Mouse (Mus musculus) cerebellum, adult 9-10 months (tissue): ENCODE results near the gene Nek8.

Experiments
- DNase-seq: peaks from one replicate; pipeline ENCODE4 v3.0.0; 2022

Nek8 gene

DNA sequence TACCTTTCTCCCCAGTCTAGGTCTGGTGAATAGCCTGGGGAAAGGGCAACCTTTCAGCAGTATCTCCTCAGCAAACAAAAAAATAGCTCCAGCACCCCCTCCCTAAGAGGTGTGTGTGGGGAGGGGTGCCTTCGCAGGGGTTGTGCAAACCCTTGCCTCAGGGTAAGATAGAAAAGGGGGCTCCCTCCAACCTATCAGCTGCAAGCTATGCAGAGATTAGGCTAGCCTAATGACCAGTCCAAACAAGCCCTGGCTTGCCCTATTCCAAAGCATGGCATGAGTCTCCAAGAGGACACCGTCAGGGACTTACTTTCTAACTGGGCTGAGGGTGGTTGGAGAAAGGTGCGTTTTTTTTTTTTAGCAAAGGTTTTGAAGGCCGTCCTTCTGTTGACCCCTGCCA, 10.3 kb downstream of the Nek8 start:
- no peak for DNase-seq

DNA sequence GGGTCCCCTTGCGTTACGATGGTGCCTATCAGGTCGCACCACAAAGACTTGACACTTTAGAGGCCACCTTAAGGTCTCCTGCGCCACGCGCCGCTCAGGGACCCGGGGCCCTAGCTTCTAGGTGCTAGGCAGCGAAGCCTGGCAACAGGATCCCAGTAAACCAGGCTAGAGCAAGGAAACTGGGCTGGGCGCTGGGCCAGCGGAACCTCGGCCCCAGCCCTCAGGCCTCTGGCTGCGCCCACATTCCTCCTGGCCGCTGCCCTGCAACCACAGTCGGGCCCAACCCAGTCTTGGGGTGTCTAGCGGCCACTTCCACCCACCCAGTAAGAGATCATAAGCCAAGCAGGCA, 10.7 kb downstream of the Nek8 start:
- DNase-seq = peak; percentile 62

DNA sequence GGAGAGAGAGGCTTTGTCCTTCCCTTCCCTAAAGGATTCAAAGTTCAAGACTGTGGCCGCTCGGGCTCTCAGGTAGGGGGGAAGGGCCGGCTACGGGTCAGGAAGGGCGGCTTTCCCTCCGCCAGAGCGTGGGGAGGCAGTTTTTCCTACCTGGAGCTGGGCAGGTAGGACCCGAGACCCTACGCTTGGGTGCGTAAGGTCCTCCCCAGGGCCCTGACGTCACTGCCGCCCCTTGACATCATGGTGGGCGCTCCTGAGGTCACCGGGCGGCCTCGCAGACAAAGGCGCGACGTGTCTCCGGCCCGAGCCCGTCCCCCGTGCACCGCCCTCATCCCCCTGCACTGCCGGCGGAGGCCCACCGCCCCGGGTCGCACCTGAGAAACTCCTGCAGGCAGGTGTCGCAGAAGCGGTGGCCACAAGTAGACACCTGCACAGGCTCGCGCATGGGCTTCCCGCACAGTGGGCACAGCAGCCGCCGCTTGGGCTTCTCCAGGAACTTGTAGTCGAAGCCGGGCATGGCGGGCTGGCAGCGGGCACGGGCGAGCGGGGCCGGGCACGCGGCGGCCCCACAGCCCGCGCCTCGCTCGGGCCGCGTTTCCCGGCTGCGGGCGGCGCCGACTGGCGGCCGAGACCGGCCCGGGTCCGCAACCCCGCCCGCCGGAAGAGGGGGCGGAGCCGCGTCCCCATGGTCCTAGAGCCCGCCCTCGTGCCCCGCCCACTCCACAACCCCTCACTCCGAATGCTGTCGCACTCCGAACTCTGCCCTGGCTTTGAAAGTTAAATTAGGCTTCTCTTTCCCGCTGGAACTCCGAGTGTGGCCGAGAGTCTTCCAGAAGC, 11.3 kb downstream of the Nek8 start, which contains the start of gene Traf4:
Gene Traf4, minus strand, starts transcription at position 666 of the 837 bp plus-strand sequence.
- peak; percentile 51 for DNase-seq

DNA sequence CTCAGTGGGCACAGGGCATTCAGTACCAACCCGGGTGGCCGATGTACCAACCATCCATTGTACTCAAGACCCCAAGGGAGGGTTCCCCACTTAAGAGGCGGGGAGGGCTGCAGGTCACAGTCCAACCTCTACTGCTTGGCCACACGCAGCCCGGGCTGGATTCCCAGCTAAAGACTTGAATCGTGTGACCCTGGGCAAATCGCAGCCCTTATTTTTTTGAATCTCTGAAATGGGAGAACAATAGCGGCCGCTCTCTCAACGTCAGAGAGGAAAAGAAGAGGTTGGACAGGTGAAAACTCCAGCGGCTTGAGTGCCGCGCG, 11.9 kb downstream of the Nek8 start:
- no peak for DNase-seq

DNA sequence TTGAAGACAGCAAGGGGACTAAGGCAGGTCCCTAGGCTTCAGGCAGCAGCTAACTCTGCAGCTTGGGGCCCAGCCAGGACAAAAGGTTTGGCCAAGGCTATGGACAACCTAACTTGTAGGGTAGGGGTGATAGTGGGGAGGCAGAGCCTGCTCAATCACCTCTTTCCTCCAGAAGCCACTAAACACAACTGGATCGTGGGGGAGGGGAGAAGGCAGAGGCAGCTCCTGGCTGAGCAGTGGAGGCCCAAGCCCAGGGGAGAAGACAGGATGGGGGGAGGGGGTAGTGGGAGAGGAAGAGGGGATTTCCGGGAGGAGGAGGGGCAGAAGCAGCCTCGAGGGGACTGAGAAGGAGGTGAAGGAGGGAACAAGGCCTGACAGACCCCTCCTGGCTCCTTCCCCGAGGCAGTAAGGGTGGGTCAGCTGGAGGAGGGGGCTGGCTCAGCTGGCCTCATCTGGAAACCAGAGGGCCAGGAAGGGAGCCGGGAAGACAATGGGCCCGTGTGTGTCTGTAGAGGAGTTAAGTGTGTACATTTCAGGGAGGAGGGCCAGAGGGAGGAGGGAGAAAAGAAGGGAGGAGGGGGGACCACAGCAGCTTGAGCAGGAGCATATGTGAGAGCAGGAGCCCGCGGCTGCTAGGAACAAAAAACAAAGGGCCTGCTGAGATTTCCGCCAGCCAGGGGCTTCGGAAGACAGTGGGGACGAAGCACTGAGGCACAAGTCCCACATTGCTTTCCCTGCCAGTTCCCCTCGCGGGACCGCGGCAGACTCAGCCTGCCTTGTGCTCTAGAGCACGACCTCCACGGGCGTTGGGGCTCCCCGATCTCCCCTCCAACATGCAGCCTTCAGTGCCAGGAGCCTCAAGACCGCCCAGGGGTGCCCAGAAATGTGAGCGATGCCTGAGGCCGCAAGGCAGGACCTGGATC, 12.5 kb downstream of the Nek8 start:
- peak; percentile 39 for DNase-seq

DNA sequence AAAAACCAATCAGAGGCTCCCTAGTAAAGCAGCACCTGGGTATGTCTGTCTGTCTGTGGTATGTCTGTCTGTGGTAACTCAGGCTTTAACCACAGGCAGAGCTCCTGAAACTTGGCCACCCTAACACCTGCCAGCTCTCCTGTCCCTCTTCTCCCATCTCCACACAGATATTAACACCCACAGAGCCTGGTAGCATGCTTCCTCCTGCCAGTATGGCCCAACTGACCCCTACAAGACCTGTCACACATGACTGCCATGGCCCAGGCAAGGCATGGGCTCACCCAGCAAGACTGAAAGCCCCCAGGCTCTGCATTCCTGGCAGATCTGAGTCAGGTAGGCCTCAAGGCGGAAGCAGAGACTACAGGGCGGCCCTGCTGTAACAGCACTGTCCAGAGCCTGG, 13.4 kb downstream of the Nek8 start:
- no peak for DNase-seq

DNA sequence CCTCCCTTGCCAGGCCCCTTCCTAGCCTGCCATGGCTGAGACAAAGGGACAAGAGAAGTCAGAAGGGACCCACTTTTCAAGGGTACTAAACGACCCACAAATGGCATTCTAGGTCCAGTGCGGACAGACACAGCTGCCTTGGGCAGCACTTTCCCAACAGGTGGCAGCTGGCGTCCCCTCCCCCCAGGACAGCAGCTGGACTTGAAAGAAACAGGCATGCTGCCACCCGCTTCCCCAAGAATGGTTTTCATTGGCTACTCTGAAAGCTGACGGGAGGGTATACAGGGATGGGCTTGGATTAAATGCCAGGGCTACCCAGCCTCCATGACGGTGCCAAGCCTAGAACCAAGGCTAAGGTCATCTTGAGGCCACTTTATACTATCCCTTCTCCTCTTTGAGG, 14.0 kb downstream of the Nek8 start:
- DNase-seq = no peak

DNA sequence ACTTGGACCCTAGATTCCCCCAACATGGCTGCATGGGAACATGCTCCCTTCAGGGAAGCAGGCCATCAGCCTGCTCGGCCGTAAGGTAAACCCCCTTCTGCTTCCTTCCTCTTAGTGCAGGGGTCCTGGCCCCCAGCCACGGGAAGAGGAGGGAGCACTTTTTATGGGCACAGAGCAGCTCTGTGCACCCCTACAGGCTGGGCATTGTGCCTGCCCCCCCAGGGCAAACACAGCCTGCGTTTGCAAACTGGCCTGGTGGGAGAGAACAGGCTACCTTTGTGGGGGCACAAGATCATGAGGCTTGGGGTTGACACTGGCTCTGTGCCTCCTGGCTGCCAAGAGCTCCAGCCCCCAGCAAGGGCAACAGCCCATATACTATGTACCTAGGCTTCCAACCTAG, 14.5 kb downstream of the Nek8 start:
- no peak for DNase-seq

DNA sequence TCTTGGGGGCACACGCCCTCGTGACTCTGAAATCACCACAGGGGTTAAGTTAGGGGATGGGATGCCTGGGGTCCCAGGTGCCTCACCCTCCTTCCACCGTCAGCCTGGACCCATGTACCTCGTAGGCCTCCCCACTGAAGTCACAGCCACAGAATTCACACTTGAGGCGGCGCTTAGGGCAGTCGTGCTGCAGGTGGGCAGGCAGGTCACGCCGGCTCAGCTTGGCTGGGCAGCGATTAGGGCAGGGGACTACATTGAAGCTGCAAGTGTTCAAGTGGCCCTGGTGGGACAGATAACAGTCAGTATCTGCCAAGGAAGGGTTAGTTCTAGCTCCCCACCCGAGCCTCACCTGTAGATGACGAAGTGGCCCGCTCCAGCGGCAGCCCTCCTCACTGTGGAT, 15.3 kb downstream of the Nek8 start:
- no peak for DNase-seq

DNA sequence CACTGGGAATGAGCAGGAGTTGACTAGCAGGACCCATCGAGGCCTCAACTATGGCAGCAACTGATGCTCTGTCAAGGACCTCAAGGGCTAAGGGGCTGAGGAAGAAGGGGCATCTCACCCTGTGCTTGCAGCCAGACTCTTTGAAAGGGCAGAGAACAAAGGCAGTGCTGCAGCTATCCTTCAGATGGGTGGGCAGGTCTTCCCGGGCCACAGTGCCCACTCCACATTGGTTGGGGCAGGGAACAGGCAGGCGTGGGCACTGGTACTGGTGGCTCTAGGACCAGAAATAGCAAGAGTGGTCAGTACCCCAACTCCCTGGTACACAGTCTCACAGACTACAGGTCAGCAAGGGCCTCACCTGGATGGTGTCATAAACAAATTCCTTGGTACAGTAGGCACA, 15.8 kb downstream of the Nek8 start:
- no peak for DNase-seq

DNA sequence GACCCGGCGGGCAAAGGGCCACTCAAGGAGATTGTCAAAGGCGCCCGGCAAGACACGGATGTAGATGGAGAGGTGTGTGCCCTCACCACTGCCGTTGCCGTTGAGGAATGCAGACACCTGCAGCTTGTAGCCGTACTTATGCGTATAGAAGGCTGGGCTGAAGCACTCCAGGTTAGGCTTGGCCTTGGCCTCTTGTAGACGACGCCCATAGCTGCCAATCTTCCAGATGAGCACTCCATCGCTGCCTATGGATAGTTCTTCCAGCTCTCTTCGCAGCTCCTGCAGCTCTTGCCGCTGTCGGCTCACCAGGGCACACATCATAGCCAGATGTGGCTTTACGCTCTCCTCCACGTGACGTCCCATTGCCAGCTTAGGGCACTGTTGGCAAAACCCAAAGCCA, 16.3 kb downstream of the Nek8 start:
- no peak for DNase-seq

DNA sequence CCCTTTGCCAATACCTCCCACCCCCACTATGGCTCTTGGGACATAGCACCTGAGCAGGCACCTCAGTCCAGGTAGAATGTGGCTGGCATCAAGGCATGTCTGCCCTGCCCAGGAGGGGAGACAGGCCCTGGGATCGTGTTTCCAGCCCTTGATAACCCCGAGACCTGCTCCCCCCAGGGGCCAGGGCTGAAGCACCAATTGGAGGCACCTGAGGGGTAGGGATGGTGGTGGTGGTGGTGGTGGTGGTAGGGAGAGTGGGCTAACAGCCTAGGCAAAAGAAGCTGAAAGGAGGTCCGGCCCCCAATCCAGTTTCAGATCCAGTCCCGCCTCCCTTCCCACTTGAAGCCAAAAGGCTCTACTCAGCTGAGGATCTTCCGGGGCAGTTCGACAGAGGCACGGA, 16.9 kb downstream of the Nek8 start:
- DNase-seq = no peak

DNA sequence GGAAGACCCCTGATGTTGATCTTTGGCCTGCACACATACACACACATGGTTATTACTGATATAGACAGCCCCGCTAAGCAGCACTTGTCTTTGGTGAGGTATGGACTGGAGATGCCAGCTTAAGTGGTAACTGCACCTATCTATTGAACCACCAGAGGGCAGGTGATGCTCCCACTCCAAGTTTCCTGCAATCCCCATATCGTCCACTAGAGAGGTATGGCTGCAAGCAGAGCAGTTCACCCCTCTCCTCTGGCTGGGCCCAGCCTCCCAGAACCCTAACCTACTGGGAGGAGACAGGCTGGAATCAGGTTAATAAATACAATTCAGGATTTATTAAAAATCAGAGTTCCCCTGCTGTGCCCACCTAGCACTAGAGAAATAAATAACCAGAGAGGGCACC, 17.4 kb downstream of the Nek8 start:
- DNase-seq = peak; percentile 91

DNA sequence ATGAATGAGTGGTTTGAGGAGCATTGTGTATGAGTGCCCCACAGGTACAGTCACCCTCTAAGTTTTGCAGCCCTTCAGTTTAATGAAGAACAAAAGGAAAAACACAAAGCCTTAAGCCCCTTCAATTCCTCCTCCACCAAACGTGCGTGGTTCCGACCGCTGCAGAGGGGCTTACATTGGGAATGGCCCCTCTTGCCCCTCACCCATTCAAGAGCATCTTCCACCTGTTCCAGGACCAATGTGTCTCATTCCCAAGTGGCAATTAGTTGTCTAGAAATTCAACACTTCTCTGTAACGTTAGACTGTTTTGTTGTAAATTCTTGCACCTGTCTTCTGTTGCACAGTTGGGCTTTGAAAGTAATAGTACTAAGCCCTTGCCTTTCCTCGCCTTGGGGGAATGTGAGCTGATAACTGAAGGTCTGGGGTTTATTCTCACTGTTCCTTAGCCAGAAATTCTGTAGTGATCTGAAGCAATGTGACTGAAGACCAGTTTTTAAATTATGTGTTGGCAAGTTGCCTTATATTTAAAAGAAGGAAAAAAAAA, 20.2 kb downstream of the Nek8 start:
- DNase-seq = no peak

DNA sequence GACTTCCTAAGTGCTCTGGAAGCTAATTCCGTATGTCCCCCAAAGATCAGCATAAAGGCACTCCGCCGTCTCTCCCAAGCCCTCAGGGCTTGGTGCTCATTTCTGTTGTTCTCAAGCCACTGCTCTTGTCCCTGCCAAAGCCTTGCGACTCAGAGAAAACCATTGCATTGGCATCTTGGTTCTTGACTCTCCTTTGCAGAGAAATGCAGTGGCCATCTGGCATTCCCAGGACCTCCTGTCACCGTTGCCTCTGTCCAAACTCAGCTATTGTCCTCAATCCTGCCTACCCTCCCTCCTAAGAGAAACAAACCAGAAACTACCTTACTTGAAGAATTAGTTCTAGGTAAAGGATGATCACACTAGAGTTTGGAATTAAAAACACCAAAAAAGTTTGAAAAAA, 20.8 kb downstream of the Nek8 start:
- DNase-seq = no peak

DNA sequence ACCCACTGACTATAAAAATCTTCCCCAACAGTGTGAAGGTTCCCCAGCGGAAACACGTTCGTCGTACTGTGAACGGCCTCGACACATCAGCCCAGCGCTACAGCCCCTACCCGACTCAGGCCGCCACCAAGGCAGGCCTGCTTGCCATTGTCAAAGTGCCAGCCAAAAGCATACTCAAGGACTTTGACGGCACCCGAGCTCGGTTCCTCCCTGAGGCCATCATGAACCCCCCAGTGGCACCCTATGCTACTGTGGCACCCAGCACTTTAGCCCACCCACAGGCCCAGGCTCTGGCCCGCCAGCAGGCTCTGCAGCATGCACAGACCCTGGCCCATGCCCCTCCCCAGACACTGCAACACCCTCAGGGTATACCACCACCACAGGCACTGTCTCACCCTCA, 22.7 kb downstream of the Nek8 start:
- no peak for DNase-seq

DNA sequence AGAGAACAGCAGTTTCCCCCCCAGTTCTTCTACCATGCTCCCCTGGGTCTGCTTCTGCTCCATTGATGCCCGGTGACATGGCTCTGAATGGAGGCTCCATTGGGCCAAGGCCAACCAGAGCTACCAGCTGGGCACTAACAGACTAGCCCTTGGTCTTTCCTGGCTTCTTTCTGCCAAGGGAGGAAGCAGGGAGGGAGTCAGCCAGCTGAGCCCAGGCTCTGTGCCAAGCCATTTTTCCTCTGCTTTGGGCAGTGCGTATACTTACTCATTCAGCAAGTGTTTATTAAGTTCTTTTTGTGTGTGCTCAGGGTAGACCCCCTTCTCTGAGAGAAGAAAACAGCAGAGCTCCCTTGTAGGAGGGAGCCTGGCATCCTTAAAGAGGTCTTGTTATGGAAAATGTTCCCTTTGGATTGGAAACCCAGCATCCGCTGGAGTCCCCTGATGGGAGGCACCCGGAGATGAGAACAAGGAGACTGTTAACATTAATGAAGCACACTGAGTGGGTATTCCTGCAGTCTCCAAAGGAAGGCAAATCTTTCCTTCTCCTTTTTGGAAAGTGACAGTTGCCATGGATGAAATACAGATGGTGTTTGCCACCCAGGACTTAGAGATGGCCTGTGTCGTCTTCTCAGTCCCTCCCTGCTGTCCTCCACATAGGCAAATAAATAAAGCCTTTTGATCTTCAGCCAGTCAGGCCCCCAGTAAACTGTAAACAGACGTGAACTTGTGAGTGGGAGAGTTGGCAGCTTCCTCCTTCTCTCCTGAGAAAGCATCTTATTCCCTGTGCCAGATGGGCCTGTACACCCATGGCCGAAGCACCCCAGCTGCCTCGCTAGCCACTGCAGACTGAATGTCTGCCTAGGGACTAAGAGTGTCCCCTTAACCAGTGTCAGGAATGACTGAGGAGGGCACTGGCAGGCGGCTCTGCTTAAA, 23.9 kb downstream of the Nek8 start:
- DNase-seq = peak; percentile 90

DNA sequence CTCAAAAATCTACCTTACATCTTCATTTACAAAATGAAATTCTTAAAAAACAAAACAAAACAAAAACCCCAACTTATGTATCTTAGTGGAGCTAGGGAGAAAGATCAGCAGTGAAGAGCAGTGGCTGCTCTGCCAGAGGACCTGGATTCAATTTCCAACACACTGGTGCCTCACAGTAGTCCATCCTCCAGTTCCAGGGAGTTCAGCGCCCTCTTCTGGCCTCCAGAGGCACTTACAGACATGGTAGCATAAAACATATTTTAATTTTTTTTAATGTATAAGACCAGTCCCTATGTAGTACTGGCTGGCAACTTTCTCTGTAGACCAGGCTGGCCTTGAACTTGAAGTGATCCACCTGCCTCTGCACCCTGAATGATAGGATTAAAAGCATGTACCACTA, 25.3 kb downstream of the Nek8 start:
- DNase-seq = no peak

DNA sequence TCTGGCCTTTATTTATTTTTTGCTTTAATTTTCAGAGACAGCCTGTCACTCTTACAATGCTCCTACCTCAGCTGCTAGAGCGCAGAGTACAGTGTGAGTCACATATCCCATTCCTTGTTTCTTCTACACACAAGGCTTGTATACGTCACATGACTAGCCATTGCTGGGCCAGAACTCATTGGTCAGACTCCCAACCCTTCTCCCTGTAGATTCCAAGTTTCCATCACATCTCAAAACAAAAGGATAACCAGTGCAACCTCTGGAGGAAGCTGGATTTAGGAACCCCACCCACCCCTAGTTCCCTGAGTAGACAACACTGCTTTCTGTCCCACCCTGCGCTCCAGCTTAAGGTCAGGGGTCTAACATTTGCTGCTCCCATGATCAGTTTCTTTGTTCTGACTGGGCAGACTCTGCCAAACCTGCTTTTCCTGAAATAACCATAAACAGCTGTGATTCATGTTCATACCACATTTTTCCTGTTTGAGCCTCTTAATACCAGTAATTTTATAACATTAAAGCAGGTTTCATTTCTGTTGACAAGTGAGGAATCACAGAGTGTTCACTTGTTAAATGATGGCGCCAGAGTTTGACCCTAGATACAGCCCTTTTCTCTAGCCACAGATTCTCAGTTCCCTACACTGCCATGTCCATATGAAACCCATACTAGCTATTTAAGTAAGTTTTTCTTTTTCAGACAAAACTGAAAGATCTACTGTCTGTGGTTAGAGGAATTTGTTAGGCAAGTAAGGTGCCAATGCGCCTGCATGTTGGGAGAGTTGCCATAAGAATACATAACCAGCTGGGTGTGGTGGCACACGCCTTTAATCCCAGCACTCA, 29.6 kb downstream of the Nek8 start:
- DNase-seq = no peak

DNA sequence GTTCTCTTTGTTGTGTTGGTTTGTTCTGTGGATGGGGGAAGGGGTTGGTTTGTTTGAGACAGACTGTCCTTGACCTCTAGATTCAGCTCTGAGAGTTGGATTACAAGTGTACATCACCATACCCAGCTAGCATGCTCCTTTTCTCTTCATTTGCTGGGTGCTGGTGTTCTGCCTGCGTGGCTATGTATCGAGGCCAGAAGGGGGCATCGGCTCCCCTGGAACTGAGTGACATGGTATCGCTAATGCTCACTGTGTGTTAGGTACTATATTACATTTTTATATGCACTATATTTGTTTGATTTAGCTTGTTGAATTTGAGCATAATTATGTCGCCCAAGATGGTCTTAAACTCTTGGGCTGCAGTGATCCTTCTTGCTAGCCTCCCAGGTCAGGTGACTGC, 30.3 kb downstream of the Nek8 start:
- no peak for DNase-seq

DNA sequence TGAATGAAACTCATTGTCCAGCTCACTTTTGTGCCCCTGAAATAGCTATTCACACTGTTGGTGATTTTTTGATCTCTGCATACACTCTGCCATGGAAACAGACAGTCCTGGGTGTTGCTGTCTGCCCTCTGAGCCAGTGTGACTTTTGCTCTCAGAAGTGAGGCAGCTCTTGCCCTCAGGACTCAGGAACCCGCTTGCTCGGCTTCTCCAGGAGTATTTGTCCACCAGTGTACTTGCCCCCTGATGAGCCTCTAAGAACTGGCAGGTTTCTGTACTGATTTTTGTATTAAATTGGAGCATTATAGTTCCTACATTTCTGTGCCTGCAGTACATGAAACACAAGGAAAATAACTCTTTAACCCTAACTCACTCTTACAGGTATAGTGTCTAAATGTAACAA, 33.0 kb downstream of the Nek8 start:
- DNase-seq = no peak

DNA sequence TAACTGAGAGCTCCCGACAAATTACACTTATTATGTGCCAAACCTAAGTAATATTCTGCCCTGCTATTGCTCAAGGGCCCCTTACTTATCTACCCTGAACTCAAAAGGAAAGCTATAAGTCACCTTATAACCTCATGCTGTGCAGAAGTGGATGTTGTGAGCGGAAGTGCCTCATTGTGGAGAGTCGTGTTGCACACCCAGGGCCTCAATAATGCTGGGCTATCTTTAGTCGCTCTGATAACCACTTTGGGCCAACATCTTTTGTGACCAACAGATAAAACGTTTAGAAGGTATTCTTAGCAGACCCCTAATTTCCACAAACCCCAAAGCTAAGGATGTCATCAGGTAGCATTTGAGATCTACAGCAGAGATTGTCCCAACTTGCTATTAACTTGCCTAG, 35.8 kb downstream of the Nek8 start:
- no peak for DNase-seq
